Mouse (Mus musculus): ENCODE measurements around the gene Ptprn2. TPM values are rescaled to one million over a fixed set of nuclear protein-coding genes. Genes with fewer than 3 reads are reported as not detected.

Gene Ptprn2
- polyA plus RNA-seq, 1 experiment from 2014 or later = 1.2 TPM

GRCm38 (mm10) chr12:116598123-116599005 lies 112.8 kb downstream of the Ptprn2 start:
- no peak overlapping the region for H3K4me3 ChIP-seq (ENCODE audit: low read depth, low read length)
- H3K27ac ChIP-seq (ENCODE audit: low read depth, low read length) = no peak overlapping the region
- no peaks in the 10 kb centered on the region for H3K27me3 ChIP-seq (replicated peaks; ENCODE audit: control insufficient read depth, insufficient read depth, low read length)
- no peak for ATAC-seq
- no peaks in the 10 kb centered on the region for H3K4me1 ChIP-seq (replicated peaks; ENCODE audit: control insufficient read depth, insufficient read depth, low read length)
- 81% methylated on average over 8 of the region's 8 CpGs for WGBS
- H3K4me2 ChIP-seq (replicated peaks; ENCODE audit: low read depth) = no peak overlapping the region
- no peak overlapping the region for H3K9ac ChIP-seq (ENCODE audit: low read depth, low read length)
- H3K9me3 ChIP-seq (ENCODE audit: control insufficient read depth) = no peaks in the 10 kb centered on the region
- no peak for TF ChIP-seq CTCF (IDR thresholded peaks at IDR 0.05; ENCODE audit: low read depth)
- H3K36me3 ChIP-seq (ENCODE audit: control insufficient read depth, insufficient read depth) = no peaks in the 10 kb centered on the region

- Histone ChIP-seq H3K4me3 (ENCODE audit: low read depth, low read length) (no peak overlapping the region), H3K9me3 (ENCODE audit: control insufficient read depth) (no peaks in the 10 kb centered on the region), H3K27ac (ENCODE audit: low read depth, low read length) (no peak overlapping the region), H3K4me1 (replicated peaks; ENCODE audit: control insufficient read depth, insufficient read depth, low read length) (no peaks in the 10 kb centered on the region), H3K9ac (ENCODE audit: low read depth, low read length) (no peak overlapping the region), H3K4me2 (replicated peaks; ENCODE audit: low read depth) (no peak overlapping the region), H3K27me3 (replicated peaks; ENCODE audit: control insufficient read depth, insufficient read depth, low read length) (no peaks in the 10 kb centered on the region), H3K36me3 (ENCODE audit: control insufficient read depth, insufficient read depth) (no peaks in the 10 kb centered on the region)
- no peak for TF ChIP-seq CTCF (IDR thresholded peaks at IDR 0.05; ENCODE audit: low read depth)
- 71% methylated on average over 1 of the region's 1 CpGs for WGBS
- no peak for ATAC-seq
These were observed 114.0 kb downstream of the Ptprn2 start for GRCm38 (mm10) chr12:116599537-116599936.

- H3K4me2 ChIP-seq (replicated peaks; ENCODE audit: low read depth) = no peak overlapping the region
- H3K9ac ChIP-seq (ENCODE audit: low read depth, low read length) = no peak overlapping the region
- no peak for TF ChIP-seq CTCF (IDR thresholded peaks at IDR 0.05; ENCODE audit: low read depth)
- H3K27ac ChIP-seq (ENCODE audit: low read depth, low read length) = no peak overlapping the region
- ATAC-seq = no peak
- H3K4me3 ChIP-seq (ENCODE audit: low read depth, low read length) = no peak overlapping the region
- no peaks in the 10 kb centered on the region for H3K4me1 ChIP-seq (replicated peaks; ENCODE audit: control insufficient read depth, insufficient read depth, low read length)
- no peaks in the 10 kb centered on the region for H3K36me3 ChIP-seq (ENCODE audit: control insufficient read depth, insufficient read depth)
- WGBS = 66% methylated on average over 6 of the region's 6 CpGs
- H3K9me3 ChIP-seq (ENCODE audit: control insufficient read depth) = no peaks in the 10 kb centered on the region
- no peaks in the 10 kb centered on the region for H3K27me3 ChIP-seq (replicated peaks; ENCODE audit: control insufficient read depth, insufficient read depth, low read length)
These were observed 114.5 kb downstream of the Ptprn2 start for GRCm38 (mm10) chr12:116600054-116600453.

GRCm38 (mm10) chr12:116601395-116601794 lies 115.9 kb downstream of the Ptprn2 start:
- TF ChIP-seq CTCF (IDR thresholded peaks at IDR 0.05; ENCODE audit: low read depth) = no peak
- WGBS = 82% methylated on average over 3 of the region's 3 CpGs
- H3K27me3 ChIP-seq (replicated peaks; ENCODE audit: control insufficient read depth, insufficient read depth, low read length) = no peaks in the 10 kb centered on the region
- H3K4me2 ChIP-seq (replicated peaks; ENCODE audit: low read depth) = no peak overlapping the region
- no peak overlapping the region for H3K4me3 ChIP-seq (ENCODE audit: low read depth, low read length)
- no peaks in the 10 kb centered on the region for H3K36me3 ChIP-seq (ENCODE audit: control insufficient read depth, insufficient read depth)
- no peak for ATAC-seq
- H3K9me3 ChIP-seq (ENCODE audit: control insufficient read depth) = no peaks in the 10 kb centered on the region
- no peak overlapping the region for H3K9ac ChIP-seq (ENCODE audit: low read depth, low read length)
- no peaks in the 10 kb centered on the region for H3K4me1 ChIP-seq (replicated peaks; ENCODE audit: control insufficient read depth, insufficient read depth, low read length)
- no peak overlapping the region for H3K27ac ChIP-seq (ENCODE audit: low read depth, low read length)

GRCm38 (mm10) chr12:116601921-116602320 lies 116.4 kb downstream of the Ptprn2 start:
- Histone ChIP-seq H3K36me3 (ENCODE audit: control insufficient read depth, insufficient read depth) (no peaks in the 10 kb centered on the region), H3K27ac (ENCODE audit: low read depth, low read length) (no peak overlapping the region), H3K27me3 (replicated peaks; ENCODE audit: control insufficient read depth, insufficient read depth, low read length) (no peaks in the 10 kb centered on the region), H3K4me2 (replicated peaks; ENCODE audit: low read depth) (no peak overlapping the region), H3K9ac (ENCODE audit: low read depth, low read length) (no peak overlapping the region), H3K4me3 (ENCODE audit: low read depth, low read length) (no peak overlapping the region), H3K9me3 (ENCODE audit: control insufficient read depth) (no peaks in the 10 kb centered on the region), H3K4me1 (replicated peaks; ENCODE audit: control insufficient read depth, insufficient read depth, low read length) (no peaks in the 10 kb centered on the region)
- TF ChIP-seq CTCF (IDR thresholded peaks at IDR 0.05; ENCODE audit: low read depth) = no peak
- no peak for ATAC-seq
- WGBS = 70% methylated on average over 5 of the region's 5 CpGs

GRCm38 (mm10) chr12:116608598-116608997 lies 123.1 kb downstream of the Ptprn2 start:
- H3K27ac ChIP-seq (ENCODE audit: low read depth, low read length) = no peak overlapping the region
- no peaks in the 10 kb centered on the region for H3K9me3 ChIP-seq (ENCODE audit: control insufficient read depth)
- no peak for ATAC-seq
- no peaks in the 10 kb centered on the region for H3K36me3 ChIP-seq (ENCODE audit: control insufficient read depth, insufficient read depth)
- no peak overlapping the region for H3K4me3 ChIP-seq (ENCODE audit: low read depth, low read length)
- WGBS = 83% methylated on average over 6 of the region's 6 CpGs
- no peaks in the 10 kb centered on the region for H3K27me3 ChIP-seq (replicated peaks; ENCODE audit: control insufficient read depth, insufficient read depth, low read length)
- no peak for TF ChIP-seq CTCF (IDR thresholded peaks at IDR 0.05; ENCODE audit: low read depth)
- no peak overlapping the region for H3K9ac ChIP-seq (ENCODE audit: low read depth, low read length)
- no peak overlapping the region for H3K4me2 ChIP-seq (replicated peaks; ENCODE audit: low read depth)
- no peaks in the 10 kb centered on the region for H3K4me1 ChIP-seq (replicated peaks; ENCODE audit: control insufficient read depth, insufficient read depth, low read length)
